Mouse (Mus musculus) thymus, postnatal 0 days (tissue): ENCODE measurements around the gene Htr2a. TPM values are rescaled to one million over a fixed set of nuclear protein-coding genes. Genes with fewer than 3 reads are reported as not detected.

Source experiments
- DNase-seq: peaks from one replicate; pipeline ENCODE4 v3.0.0-alpha.2; 2015; ENCODE audit warnings: low spot score
- polyA plus RNA-seq: library from polyadenylated mRNA; unstranded; fragments of >200 nt; fragmentation: Nextera tagmentation; extraction: Ambion mirVana; gene quantifications from 2 replicates; pipeline ENCODE4 v1.2.1, GENCODE M21; 2015

The Htr2a gene
- 0.09 TPM in 1 of 2 replicates, not detected in the other for polyA plus RNA-seq

GRCm38 (mm10) chr14:74640819-74641381, at the start of gene Htr2a:
Gene Htr2a, plus strand, starts transcription at chr14:74640840.
- no peak for DNase-seq

GRCm38 (mm10) chr14:74601333-74602087, 39.1 kb upstream of the Htr2a start:
- no peak for DNase-seq

GRCm38 (mm10) chr14:74602543-74602942, 38.1 kb upstream of the Htr2a start:
- DNase-seq: peak; percentile 11

- no peak for DNase-seq
Measured at GRCm38 (mm10) chr14:74603131-74603766, 37.4 kb upstream of the Htr2a start.

GRCm38 (mm10) chr14:74611326-74611725, 29.3 kb upstream of the Htr2a start:
- no peak for DNase-seq

- peak; percentile 29 for DNase-seq
Measured at GRCm38 (mm10) chr14:74618858-74619257, 21.8 kb upstream of the Htr2a start.

- DNase-seq: no peak
Measured at GRCm38 (mm10) chr14:74638071-74638470, 2.6 kb upstream of the Htr2a start.

- no peak for DNase-seq
Measured at GRCm38 (mm10) chr14:74641668-74642230, 1.1 kb downstream of the Htr2a start.

GRCm38 (mm10) chr14:74643296-74643695, 2.7 kb downstream of the Htr2a start:
- DNase-seq: peak; percentile 56

GRCm38 (mm10) chr14:74646107-74646793, 5.6 kb downstream of the Htr2a start:
- DNase-seq: no peak

- no peak for DNase-seq
Measured at GRCm38 (mm10) chr14:74650001-74650400, 9.4 kb downstream of the Htr2a start.

GRCm38 (mm10) chr14:74651678-74652077, 11.0 kb downstream of the Htr2a start:
- no peak for DNase-seq

GRCm38 (mm10) chr14:74657227-74657626, 16.6 kb downstream of the Htr2a start:
- DNase-seq: no peak

GRCm38 (mm10) chr14:74659411-74659841, 18.8 kb downstream of the Htr2a start:
- DNase-seq: no peak

- DNase-seq: no peak
Measured at GRCm38 (mm10) chr14:74672137-74673019, 31.7 kb downstream of the Htr2a start.

GRCm38 (mm10) chr14:74673020-74673350, 32.3 kb downstream of the Htr2a start:
- no peak for DNase-seq

GRCm38 (mm10) chr14:74673584-74673983, 32.9 kb downstream of the Htr2a start:
- DNase-seq: no peak

GRCm38 (mm10) chr14:74679841-74680240, 39.2 kb downstream of the Htr2a start:
- no peak for DNase-seq

- DNase-seq: no peak
Measured at GRCm38 (mm10) chr14:74684298-74684978, 43.8 kb downstream of the Htr2a start.

GRCm38 (mm10) chr14:74691963-74692362, 51.3 kb downstream of the Htr2a start:
- no peak for DNase-seq
